Mouse (Mus musculus): ENCODE data around the gene Dexi. TPM values are rescaled to one million over a fixed set of nuclear protein-coding genes. Genes with fewer than 3 reads are reported as not detected.

Gene Dexi
- polyA plus RNA-seq, 1 experiment from 2014 or later, result 17.1 TPM

DNA sequence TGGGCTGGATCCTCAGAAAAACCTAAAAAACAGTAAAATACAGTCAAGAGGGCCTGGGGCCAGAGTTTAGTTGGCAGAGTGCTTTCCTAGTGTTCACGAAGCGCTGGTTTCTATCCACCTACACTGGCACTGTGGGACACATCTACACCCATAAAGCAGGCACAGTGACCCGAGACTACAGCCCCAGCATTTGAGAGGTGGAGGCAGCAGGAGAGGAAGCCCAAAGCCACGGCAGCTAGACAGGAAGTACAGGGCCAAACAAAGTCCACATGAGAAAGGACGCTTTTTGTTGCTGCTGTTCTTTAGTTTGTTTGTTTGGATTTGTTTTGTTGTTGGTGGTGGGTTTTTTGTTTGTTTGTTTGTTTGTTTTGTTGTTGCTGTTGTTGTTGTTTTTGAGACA lies 6.5 kb downstream of the Dexi start:
- Histone ChIP-seq H3K4me1 (peaks cover 46% of the 10 kb centered on the region), H3K4me2 (no peak overlapping the region), H3K27me3 (replicated peaks) (no peaks in the 10 kb centered on the region), H3K9ac (no peak overlapping the region), H3K27ac (no peak overlapping the region), H3K9me3 (no peaks in the 10 kb centered on the region), H3K4me3 (no peak overlapping the region), H3K36me3 (replicated peaks) (no peaks in the 10 kb centered on the region)
- WGBS, result 84% methylated on average over 5 of the region's 5 CpGs
- no peak for ATAC-seq (replicated peaks)

GRCm38 (mm10) chr16:10534567-10534966 lies 8.3 kb downstream of the Dexi start:
- H3K9ac ChIP-seq, result no peak overlapping the region
- no peak overlapping the region for H3K4me3 ChIP-seq
- H3K9me3 ChIP-seq, result no peaks in the 10 kb centered on the region
- H3K4me1 ChIP-seq, result peaks cover 28% of the 10 kb centered on the region
- H3K36me3 ChIP-seq (replicated peaks), result no peaks in the 10 kb centered on the region; the same call in 1 of the 2 replicates
- ATAC-seq (replicated peaks), result no peak
- no peak overlapping the region for H3K4me2 ChIP-seq
- H3K27me3 ChIP-seq (replicated peaks), result no peaks in the 10 kb centered on the region
- WGBS, result 70% methylated on average over 7 of the region's 7 CpGs
- H3K27ac ChIP-seq, result no peak overlapping the region

DNA sequence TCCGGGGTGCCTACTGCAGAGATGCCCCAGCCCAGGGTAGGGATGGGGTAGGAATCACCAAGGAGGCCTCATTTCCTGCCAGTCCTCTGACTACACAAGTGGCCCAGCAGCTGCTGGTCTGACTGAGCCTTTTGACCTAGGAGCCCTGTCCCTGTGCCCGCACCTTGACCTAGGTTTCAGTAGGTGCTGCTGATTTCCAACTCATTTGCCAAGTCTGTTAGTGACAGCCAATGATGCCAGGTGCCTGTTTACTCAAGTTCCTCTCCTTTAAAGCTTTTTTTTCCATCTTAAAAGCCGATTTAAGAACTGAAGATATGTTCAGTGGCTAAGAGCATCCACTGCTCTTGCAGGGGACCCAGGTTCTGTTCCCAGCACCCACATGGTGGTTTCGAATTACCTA lies 9.1 kb downstream of the Dexi start:
- no peak overlapping the region for H3K4me3 ChIP-seq
- no peak for ATAC-seq (replicated peaks)
- peaks cover 21% of the 10 kb centered on the region for H3K4me1 ChIP-seq
- no peak overlapping the region for H3K4me2 ChIP-seq
- H3K27me3 ChIP-seq (replicated peaks), result no peaks in the 10 kb centered on the region
- no peak overlapping the region for H3K9ac ChIP-seq
- WGBS, result 94% methylated on average over 4 of the region's 4 CpGs
- no peaks in the 10 kb centered on the region; the same call in 1 of the 2 replicates for H3K36me3 ChIP-seq (replicated peaks)
- no peak overlapping the region for H3K27ac ChIP-seq
- H3K9me3 ChIP-seq, result no peaks in the 10 kb centered on the region

DNA sequence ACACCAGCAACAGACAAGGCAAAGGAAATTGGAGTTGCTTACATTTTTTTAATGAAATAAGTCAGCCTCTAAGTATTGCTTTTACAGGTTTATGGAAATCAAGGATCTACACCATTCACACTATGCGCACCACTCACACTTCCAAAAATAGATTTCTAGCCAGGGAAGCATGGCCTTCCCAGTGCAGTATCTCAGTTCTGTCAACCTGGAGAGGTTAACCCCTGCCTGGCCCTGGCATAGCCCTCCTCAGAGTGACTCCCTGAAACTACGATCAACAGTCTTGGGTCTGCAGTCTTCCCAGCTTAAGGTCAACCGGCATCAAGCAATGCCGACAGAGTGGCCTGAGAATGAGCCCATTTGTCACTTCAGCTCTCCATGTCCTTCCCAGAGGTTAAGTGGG lies 12.7 kb downstream of the Dexi start:
- Histone ChIP-seq H3K27ac (no peak overlapping the region), H3K4me2 (no peak overlapping the region), H3K36me3 (replicated peaks) (no peaks in the 10 kb centered on the region; the same call in 1 of the 2 replicates), H3K4me3 (no peak overlapping the region), H3K9ac (no peak overlapping the region), H3K9me3 (no peaks in the 10 kb centered on the region), H3K27me3 (replicated peaks) (no peaks in the 10 kb centered on the region), H3K4me1 (peaks cover 6% of the 10 kb centered on the region; the same call in 1 of the 2 replicates)
- ATAC-seq (replicated peaks), result no peak
- 94% methylated on average over 4 of the region's 4 CpGs for WGBS

GRCm38 (mm10) chr16:10528382-10528781 lies 14.5 kb downstream of the Dexi start:
- ATAC-seq (replicated peaks), result no peak
- no peak overlapping the region for H3K4me2 ChIP-seq
- H3K9ac ChIP-seq, result no peak overlapping the region
- H3K27ac ChIP-seq, result no peak overlapping the region
- H3K36me3 ChIP-seq (replicated peaks), result no peaks in the 10 kb centered on the region; the same call in 1 of the 2 replicates
- no peak overlapping the region for H3K4me3 ChIP-seq
- no peaks in the 10 kb centered on the region for H3K27me3 ChIP-seq (replicated peaks)
- H3K4me1 ChIP-seq, result no peaks in the 10 kb centered on the region
- no peaks in the 10 kb centered on the region for H3K9me3 ChIP-seq
- WGBS, result 88% methylated on average over 3 of the region's 3 CpGs

- H3K36me3 ChIP-seq (replicated peaks), result no peaks in the 10 kb centered on the region; the same call in 1 of the 2 replicates
- H3K9ac ChIP-seq, result no peak overlapping the region
- H3K4me2 ChIP-seq, result no peak overlapping the region
- no peaks in the 10 kb centered on the region for H3K4me1 ChIP-seq
- no peaks in the 10 kb centered on the region for H3K27me3 ChIP-seq (replicated peaks)
- no peaks in the 10 kb centered on the region for H3K9me3 ChIP-seq
- WGBS, result 81% methylated on average over 6 of the region's 6 CpGs
- no peak for ATAC-seq (replicated peaks)
- H3K27ac ChIP-seq, result no peak overlapping the region
- H3K4me3 ChIP-seq, result no peak overlapping the region
These were observed 15.7 kb downstream of the Dexi start for GRCm38 (mm10) chr16:10527046-10527644.

DNA sequence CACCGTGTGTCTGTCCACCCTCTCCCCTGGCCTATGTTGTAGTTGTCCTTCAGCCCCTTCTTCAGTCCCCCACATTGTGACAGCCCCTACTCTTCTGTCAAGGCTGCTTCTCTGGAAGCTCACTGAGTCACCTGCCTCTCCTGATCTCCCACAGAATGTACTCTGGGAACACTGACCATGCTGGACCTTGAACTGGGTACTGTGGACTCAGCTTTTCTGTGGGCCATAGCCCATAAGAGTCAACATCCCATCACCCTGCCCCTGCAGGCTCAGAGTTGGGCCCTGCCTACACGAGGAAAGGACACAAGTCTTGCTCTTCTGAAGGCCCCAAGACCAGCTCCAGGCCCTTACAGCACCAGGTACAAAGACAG lies 17.3 kb downstream of the Dexi start:
- WGBS, result 64% methylated on average over 2 of the region's 2 CpGs
- Histone ChIP-seq H3K4me3 (no peak overlapping the region), H3K4me1 (no peaks in the 10 kb centered on the region)

GRCm38 (mm10) chr16:10524866-10525609 lies 17.8 kb downstream of the Dexi start:
- no peak for ATAC-seq (replicated peaks)
- Histone ChIP-seq H3K9me3 (no peaks in the 10 kb centered on the region), H3K4me1 (no peaks in the 10 kb centered on the region), H3K27ac (no peak overlapping the region), H3K9ac (no peak overlapping the region), H3K27me3 (replicated peaks) (no peaks in the 10 kb centered on the region), H3K4me2 (no peak overlapping the region), H3K36me3 (replicated peaks) (no peaks in the 10 kb centered on the region; the same call in 1 of the 2 replicates), H3K4me3 (no peak overlapping the region)
- WGBS, result 84% methylated on average over 4 of the region's 4 CpGs

More for the DNA sequence above, 17.3 kb downstream of the Dexi start:
- Histone ChIP-seq H3K27me3 (replicated peaks) (no peaks in the 10 kb centered on the region), H3K36me3 (replicated peaks) (no peaks in the 10 kb centered on the region; the same call in 1 of the 2 replicates), H3K9me3 (no peaks in the 10 kb centered on the region), H3K9ac (no peak overlapping the region), H3K27ac (no peak overlapping the region), H3K4me2 (no peak overlapping the region)
- no peak for ATAC-seq (replicated peaks)

- Histone ChIP-seq H3K36me3 (replicated peaks) (no peaks in the 10 kb centered on the region), H3K9me3 (no peaks in the 10 kb centered on the region), H3K4me1 (no peaks in the 10 kb centered on the region), H3K27me3 (replicated peaks) (no peaks in the 10 kb centered on the region), H3K4me3 (no peak overlapping the region), H3K9ac (no peak overlapping the region), H3K27ac (no peak overlapping the region), H3K4me2 (no peak overlapping the region)
- 92% methylated on average over 8 of the region's 8 CpGs for WGBS
- ATAC-seq (replicated peaks), result no peak
These were observed 19.2 kb downstream of the Dexi start for GRCm38 (mm10) chr16:10523650-10524049.

DNA sequence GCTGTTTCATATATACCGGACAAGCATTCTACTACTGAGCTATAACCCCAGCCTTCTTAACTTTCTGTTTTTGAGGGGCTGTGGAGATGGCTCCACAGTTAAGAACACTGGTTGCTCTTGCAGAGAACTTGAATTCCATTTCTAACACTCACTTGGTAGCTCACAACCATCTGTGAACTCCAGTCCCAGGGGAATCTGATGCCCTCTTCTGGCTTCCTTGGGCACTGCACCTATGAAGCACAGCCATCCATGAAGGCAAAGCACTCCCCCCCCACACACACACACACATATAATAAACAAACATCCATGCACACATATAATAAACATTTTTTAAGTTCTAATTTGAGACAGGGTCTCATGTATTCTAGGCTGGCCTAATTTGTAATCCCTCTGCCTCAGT lies 20.0 kb downstream of the Dexi start:
- WGBS, result 96% methylated on average over 1 of the region's 1 CpGs
- no peak overlapping the region for H3K9ac ChIP-seq
- H3K36me3 ChIP-seq (replicated peaks), result no peaks in the 10 kb centered on the region
- H3K9me3 ChIP-seq, result no peaks in the 10 kb centered on the region
- no peaks in the 10 kb centered on the region for H3K4me1 ChIP-seq
- no peaks in the 10 kb centered on the region for H3K27me3 ChIP-seq (replicated peaks)
- no peak overlapping the region for H3K27ac ChIP-seq
- no peak for ATAC-seq (replicated peaks)
- no peak overlapping the region for H3K4me3 ChIP-seq
- H3K4me2 ChIP-seq, result no peak overlapping the region

DNA sequence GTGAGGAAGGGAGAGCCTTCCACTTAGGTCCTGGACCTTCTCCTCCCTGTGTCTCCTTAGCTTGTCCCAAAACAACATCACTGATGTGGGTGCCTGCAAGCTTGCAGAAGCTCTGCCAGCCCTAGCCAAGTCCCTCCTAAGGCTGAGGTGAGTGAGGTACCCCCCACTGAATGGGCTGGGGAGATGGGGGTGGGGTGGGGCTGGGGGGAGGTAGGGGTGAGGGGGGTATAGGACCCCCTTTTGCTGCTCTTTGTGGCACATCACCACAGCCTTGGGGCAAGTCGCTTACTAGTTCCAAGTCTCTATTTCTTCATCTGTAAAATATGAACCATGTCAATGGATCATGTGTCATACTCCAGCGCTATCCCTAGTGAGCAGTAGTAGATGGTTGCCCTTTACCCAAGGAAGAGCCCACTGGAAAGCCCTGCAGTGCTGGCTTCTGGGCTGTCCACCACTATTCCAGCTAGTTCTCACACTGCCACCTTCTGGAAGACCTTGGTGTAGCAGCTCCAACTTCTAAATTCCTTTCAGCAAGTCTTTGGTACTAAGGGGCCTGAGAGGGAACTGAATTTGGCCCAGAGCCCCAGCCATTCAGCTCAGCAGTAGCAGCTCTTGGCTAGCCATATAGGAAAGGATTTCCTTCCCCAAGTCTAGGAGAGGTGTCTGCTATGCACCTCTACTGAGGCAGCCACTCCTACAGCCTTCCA lies 21.8 kb downstream of the Dexi start:
- peak; percentile 85 for ATAC-seq (replicated peaks)
- no peaks in the 10 kb centered on the region for H3K4me1 ChIP-seq
- H3K27me3 ChIP-seq (replicated peaks), result no peaks in the 10 kb centered on the region
- H3K9ac ChIP-seq, result no peak overlapping the region
- H3K27ac ChIP-seq, result no peak overlapping the region
- WGBS, result 45% methylated on average over 2 of the region's 2 CpGs
- H3K9me3 ChIP-seq, result no peaks in the 10 kb centered on the region
- H3K36me3 ChIP-seq (replicated peaks), result no peaks in the 10 kb centered on the region
- H3K4me3 ChIP-seq, result no peak overlapping the region
- H3K4me2 ChIP-seq, result no peak overlapping the region

GRCm38 (mm10) chr16:10518030-10518429 lies 24.8 kb downstream of the Dexi start:
- no peak overlapping the region for H3K4me3 ChIP-seq
- H3K27me3 ChIP-seq (replicated peaks), result no peaks in the 10 kb centered on the region
- H3K4me2 ChIP-seq, result no peak overlapping the region
- H3K27ac ChIP-seq, result no peak overlapping the region
- H3K36me3 ChIP-seq (replicated peaks), result no peaks in the 10 kb centered on the region
- H3K4me1 ChIP-seq, result no peaks in the 10 kb centered on the region
- no peak for ATAC-seq (replicated peaks)
- WGBS, result 73% methylated on average over 5 of the region's 5 CpGs
- H3K9me3 ChIP-seq, result no peaks in the 10 kb centered on the region
- H3K9ac ChIP-seq, result no peak overlapping the region

All from midbrain, embryonic 15.5 days (tissue).